Mouse (Mus musculus) frontal cortex, adult 2 months (tissue): Measurements from ENCODE around the gene Olfr1555-ps1. TPM values are rescaled to one million over a fixed set of nuclear protein-coding genes. Genes with fewer than 3 reads are reported as not detected.
"Not testable (repeated sequence)": the region's sequence is repeated elsewhere in the genome, so short reads cannot be mapped to it uniquely, and the experiment has no call there.

Experiments used
- DNase-seq, 2 experiments: peaks; one replicate each; pipeline ENCODE4 v3.0.0; 2022; ENCODE audit warnings: low spot score in 1 of 2; ENCODE audit errors: extremely low spot score in 1 of 2
- polyA plus RNA-seq: library from polyadenylated mRNA; depleted of rRNA; stranded (reverse); fragments of >200 nt; gene quantifications from 2 replicates; pipeline ENCODE4 v1.2.3, GENCODE M21; 2012; rRNA removed

The Olfr1555-ps1 gene
- polyA plus RNA-seq: 0.06 TPM in 1 of 2 replicates, not detected in the other

DNA sequence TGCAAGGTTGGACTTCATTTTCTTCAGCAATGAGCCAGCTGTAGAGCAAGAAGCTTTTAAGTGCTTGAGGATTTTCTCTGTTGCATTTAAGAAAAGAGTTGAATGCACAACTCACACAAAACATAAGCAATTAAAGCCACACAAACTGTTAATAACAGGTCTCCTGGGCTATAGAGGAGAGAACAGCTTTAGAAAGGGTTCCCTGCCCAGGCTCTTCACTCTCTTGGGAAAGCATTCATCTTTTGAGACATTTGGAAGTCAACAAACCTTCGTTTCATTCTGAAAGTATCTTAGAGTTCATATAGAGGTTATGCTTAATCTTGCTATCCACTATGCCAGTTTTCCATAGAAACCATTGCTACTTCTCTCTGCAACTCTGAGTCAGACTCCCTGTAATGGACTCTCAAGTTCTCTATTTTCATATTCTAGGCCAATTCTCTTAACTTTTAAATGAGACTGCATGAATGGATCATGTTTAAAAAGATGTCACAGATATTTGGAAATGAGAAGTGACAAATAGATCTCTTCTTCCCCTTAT lies at the start of gene Olfr1555-ps1:
Gene Olfr1555-ps1 (minus strand): TSS at position 51 of the 538 bp plus-strand sequence.
- not testable (repeated sequence) for DNase-seq

DNA sequence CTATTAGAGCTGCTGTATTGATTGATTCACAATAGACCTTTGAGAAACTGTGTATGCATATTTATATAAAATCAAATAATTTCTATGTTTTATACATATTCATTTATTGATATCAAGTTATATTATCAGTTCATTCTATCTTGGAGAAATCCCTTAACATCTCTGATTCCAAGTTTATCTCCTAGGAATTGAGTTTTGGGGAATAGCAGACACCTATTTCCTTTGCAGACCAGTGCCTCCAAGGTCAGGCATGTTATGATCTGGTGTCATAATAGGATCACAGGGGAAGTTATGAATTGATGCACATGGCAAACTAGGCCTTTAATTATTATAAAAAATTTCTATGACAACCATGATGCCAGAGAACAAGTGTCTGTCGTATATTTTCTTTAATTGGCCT lies 30.4 kb upstream of the Olfr1555-ps1 start, which contains the start of gene Olfr1431:
Gene Olfr1431 (plus strand): TSS at position 301 of the 400 bp plus-strand sequence.
- DNase-seq: no peak

DNA sequence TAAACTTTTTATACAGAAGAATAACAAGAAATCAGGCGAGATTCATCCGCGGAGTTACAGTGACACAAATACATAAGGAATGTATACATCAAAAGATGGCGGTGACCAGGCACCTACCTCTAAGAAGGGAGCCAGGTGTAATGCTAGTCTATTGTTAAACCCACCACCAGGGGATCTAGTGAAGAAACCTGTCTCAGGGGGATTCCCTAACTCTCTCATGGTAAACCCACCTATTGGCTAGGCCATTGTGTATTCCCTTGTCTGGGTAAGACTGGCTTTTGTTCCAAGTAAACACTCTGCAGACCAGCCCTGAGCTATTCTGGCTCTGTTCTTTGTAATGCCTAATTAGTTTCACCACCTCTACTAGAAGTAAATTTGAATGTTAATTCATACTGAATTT lies 29.2 kb upstream of the Olfr1555-ps1 start:
- DNase-seq: not testable (repeated sequence)

DNA sequence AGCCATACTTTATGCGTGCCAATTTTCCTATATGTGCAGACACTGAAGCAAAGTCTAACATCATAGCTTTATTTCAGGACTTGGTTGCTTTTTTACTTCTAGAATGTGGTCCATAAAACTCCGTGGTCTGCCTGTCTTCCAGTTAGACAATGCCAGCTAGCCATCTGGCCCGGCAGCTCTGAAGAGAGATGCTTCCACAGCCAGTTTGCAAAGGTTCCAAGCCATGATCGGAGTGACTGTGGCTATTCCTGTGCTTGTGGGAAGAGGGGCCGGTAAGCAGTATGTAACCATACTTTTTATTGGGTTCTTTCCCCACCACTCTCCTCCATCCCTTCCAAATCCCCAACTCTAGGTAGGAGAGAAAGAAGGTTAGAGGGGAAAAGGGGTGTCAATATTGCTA lies 5.5 kb upstream of the Olfr1555-ps1 start:
- DNase-seq: peak in 1 of 2 experiments; percentile 9

DNA sequence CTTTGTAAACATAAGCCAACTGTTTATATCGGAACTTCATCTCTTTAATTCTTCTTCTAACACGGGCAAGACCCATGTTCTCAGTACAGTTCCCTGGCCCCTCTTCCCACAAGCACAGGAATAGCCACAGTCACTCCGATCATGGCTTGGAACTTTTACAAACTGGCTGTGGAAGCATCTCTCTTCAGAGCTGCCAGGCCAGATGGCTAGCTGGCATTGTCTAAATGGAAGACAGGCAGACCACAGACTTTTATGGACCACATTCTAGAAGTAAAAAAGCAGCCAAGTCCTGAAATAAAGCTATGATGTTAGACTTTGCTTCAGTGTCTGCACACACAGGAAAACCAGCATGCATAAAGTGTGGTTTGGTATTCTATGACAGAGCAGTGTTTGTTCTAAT lies 24.5 kb downstream of the Olfr1555-ps1 start:
- DNase-seq: peak in 1 of 2 experiments; percentile 38

DNA sequence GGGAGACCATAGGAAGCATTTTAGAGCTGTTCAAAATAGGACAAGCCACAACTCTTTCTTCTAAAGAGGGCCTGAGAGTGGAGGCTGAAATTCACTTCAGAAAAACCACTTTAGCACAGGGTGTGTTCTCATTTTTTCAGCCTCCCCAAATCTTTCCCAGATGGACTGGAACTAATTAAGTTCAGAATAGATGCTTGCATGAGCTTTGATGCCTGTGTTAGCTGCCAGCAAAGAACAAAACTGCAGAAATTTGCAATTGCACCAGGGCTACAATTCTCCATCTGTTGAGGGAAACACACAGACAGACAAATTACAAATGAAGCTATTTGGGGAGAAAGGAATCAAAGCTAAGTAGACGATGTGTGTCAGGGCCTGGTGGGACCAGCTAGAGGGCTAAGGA lies 26.6 kb downstream of the Olfr1555-ps1 start:
- DNase-seq: peak; percentile 56 to 76

DNA sequence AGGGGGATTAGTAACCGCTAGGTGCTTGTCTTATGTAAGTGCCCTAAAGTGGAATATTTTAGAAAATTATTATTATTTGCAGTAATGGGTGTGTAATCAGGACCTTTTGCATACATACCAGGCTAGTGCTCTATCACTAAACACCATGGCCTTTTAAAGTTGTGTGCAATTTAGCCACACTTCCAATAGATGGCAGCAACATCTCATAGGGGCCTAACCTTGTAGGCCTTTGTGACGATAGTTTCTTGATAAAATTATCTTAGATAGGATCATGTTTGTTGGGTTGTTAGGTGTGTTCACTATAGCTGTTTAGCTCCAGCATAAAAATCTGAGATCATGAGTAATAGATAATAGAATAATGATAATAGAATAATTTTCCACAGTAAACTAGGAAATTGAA lies 35.6 kb downstream of the Olfr1555-ps1 start:
- peak in 1 of 2 experiments; percentile 78 for DNase-seq

DNA sequence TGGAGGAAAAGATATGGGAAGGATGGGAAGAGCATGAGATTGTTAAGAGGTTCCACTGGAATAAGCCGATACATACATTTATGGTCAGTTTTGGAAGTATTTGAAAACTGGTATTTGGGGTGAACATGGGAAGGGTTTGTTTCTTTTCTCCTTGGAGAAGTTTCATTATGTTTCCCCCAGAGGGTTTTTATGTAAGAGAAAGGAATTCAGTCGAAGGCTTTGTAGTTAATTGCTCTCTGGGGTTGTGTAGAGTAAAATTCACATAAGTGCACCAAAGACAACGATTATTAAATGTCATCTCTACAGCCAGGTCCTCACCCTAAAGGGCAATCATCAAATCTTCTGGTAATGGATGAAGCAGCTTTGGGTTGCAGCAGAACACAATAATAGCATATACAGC lies 46.8 kb downstream of the Olfr1555-ps1 start, which contains the start of gene Olfr76:
Gene Olfr76 (minus strand): TSS at position 101 of the 400 bp plus-strand sequence.
- DNase-seq: no peak

DNA sequence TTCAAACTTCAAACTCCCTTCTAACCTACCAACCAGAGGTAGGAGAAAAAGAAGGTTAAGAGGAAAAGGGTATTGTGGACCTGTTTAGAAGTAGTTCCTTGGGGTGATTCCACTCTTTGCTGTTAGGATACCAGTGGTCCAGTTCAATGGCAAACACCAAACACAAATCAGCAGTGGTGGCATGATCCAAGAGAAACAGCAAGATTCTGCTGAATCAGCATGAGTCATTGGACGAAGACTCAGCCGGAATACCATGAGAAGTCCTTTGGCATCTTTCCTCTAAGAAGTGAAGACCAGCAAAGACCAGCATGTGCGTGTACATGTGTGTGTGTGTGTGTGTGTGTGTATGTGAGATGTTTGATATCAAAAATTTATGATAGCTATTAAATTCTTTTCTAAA lies 53.4 kb downstream of the Olfr1555-ps1 start:
- no peak for DNase-seq

DNA sequence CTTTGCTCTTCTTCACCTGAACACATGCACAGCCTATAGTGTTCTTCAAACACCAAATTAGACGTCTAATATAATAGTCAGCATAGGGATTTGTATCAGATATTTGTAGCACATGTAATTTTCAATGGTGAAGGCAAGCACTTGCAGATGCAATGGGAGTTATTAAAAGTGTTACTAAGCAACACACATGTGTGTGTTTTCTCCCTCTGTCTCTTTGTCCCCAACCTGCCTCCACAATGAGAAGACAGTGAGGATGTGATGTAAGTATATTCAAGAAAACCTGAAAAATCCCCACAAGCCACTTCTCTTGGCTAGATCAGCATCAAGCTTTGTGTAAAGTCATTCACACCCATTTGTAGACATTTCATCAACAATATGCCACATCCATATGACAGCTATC lies 54.1 kb downstream of the Olfr1555-ps1 start, which contains the start of gene Olfr1428:
Gene Olfr1428 (minus strand): TSS at position 101 of the 400 bp plus-strand sequence.
- no peak for DNase-seq

Other genes starting within 250 kb of the Olfr1555-ps1 start
- 34.9 and 36.3 TPM in 2 replicates for gene Osbp, start 204.2 kb downstream of the Olfr1555-ps1 start, polyA plus RNA-seq
- not detected in 2 replicates for gene Olfr1423, start 128.8 kb downstream of the Olfr1555-ps1 start, polyA plus RNA-seq
- not detected in 2 replicates for gene Olfr1424, start 107.4 kb downstream of the Olfr1555-ps1 start, polyA plus RNA-seq
- not detected in 2 replicates for gene Olfr1425, start 92.4 kb downstream of the Olfr1555-ps1 start, polyA plus RNA-seq
- 0.06 TPM in 1 of 2 replicates, not detected in the other for gene Olfr1426, start 78.1 kb downstream of the Olfr1555-ps1 start, polyA plus RNA-seq
- gene Olfr1427, start 66.8 kb downstream of the Olfr1555-ps1 start, polyA plus RNA-seq: 0.13 TPM in 1 of 2 replicates, not detected in the other
- 0.38 TPM in 1 of 2 replicates, not detected in the other for gene Olfr1428, start 54.2 kb downstream of the Olfr1555-ps1 start, polyA plus RNA-seq
- 0.06 TPM in 1 of 2 replicates, not detected in the other for gene Olfr76, start 46.9 kb downstream of the Olfr1555-ps1 start, polyA plus RNA-seq
- gene Olfr1431, start 30.5 kb upstream of the Olfr1555-ps1 start, polyA plus RNA-seq: not detected in 2 replicates
- not detected in 2 replicates for gene Olfr1432, start 62.5 kb upstream of the Olfr1555-ps1 start, polyA plus RNA-seq
- gene Olfr262, start 71.5 kb upstream of the Olfr1555-ps1 start, polyA plus RNA-seq: not detected in 2 replicates
- gene Olfr235, start 90.9 kb upstream of the Olfr1555-ps1 start, polyA plus RNA-seq: not detected in 2 replicates
- gene Olfr1434, start 109.7 kb upstream of the Olfr1555-ps1 start, polyA plus RNA-seq: not detected in 2 replicates
- gene Olfr1436, start 129.0 kb upstream of the Olfr1555-ps1 start, polyA plus RNA-seq: not detected in 2 replicates
- gene Olfr1437, start 155.0 kb upstream of the Olfr1555-ps1 start, polyA plus RNA-seq: not detected in 2 replicates
- gene Olfr1438-ps1, start 165.8 kb upstream of the Olfr1555-ps1 start, polyA plus RNA-seq: not detected in 2 replicates
- not detected in 2 replicates for gene Olfr1440, start 217.2 kb upstream of the Olfr1555-ps1 start, polyA plus RNA-seq
- not detected in 2 replicates for gene Olfr1441, start 247.3 kb upstream of the Olfr1555-ps1 start, polyA plus RNA-seq